ENCODE assay signal across 28 mouse cellular contexts in genomic region chr16:37511489-37511888, GRCm38 (mm10).
"Had no signal": no experiment of that assay in that cellular context is flagged by ENCODE, and none has a peak within 500 bp of the region (broad histone marks: within the 10 kb centered on the region; RNA-seq: fewer than 3 reads in every experiment).

No protein-coding gene starts in this region.

- H3K27ac ChIP-seq: embryonic facial prominence, embryonic 12.5 days; embryonic facial prominence, embryonic 13.5 days; embryonic facial prominence, embryonic 15.5 days; forebrain, embryonic 10.5 days; forebrain, embryonic 12.5 days; forebrain, embryonic 13.5 days; forebrain, embryonic 15.5 days; heart, adult 2 months had no signal

- ATAC-seq: forebrain, embryonic 13.5 days; forebrain, embryonic 14.5 days; forebrain, embryonic 15.5 days; forebrain, embryonic 16.5 days; forebrain, postnatal 0 days had no signal

- DNase-seq: cerebellum, adult 2 months; cerebellum, adult 8-10 months; cerebellum, adult 9-10 months; cerebellum, adult 9-11 months; cerebellum, postnatal 10 days; cerebellum, postnatal 14 days; cerebellum, postnatal 25 days; cerebellum, postnatal 36 days; embryo, embryonic 11 days; forebrain, postnatal 0 days; gastrocnemius, adult 2 months; gastrocnemius, postnatal 10 days; gastrocnemius, postnatal 14 days; gastrocnemius, postnatal 25 days; gastrocnemius, postnatal 36 days; heart, adult 11 months; heart, adult 18-20 months; heart, adult 2 months had no signal

- H3K4me2 ChIP-seq: embryonic facial prominence, embryonic 12.5 days; embryonic facial prominence, embryonic 13.5 days; embryonic facial prominence, embryonic 15.5 days; forebrain, embryonic 12.5 days; forebrain, embryonic 13.5 days; forebrain, embryonic 15.5 days had no signal

- H3K27me3 ChIP-seq: embryonic facial prominence, embryonic 12.5 days; embryonic facial prominence, embryonic 13.5 days; embryonic facial prominence, embryonic 15.5 days; forebrain, embryonic 12.5 days; forebrain, embryonic 13.5 days; forebrain, embryonic 15.5 days had no signal

- H3K9ac ChIP-seq: embryonic facial prominence, embryonic 12.5 days; embryonic facial prominence, embryonic 13.5 days; embryonic facial prominence, embryonic 15.5 days; forebrain, embryonic 12.5 days; forebrain, embryonic 13.5 days; forebrain, embryonic 15.5 days; forebrain, postnatal 0 days had no signal

- H3K9me3 ChIP-seq: embryonic facial prominence, embryonic 12.5 days; embryonic facial prominence, embryonic 13.5 days; embryonic facial prominence, embryonic 15.5 days; forebrain, embryonic 10.5 days; forebrain, embryonic 12.5 days; forebrain, embryonic 13.5 days; forebrain, embryonic 15.5 days had no signal

- H3K4me3 ChIP-seq: embryonic facial prominence, embryonic 12.5 days; embryonic facial prominence, embryonic 13.5 days; embryonic facial prominence, embryonic 15.5 days; erythroblast, embryonic 14.5 days; forebrain, embryonic 10.5 days; forebrain, embryonic 12.5 days; forebrain, embryonic 13.5 days; forebrain, embryonic 15.5 days; gastrocnemius, adult 2 months; heart, adult 2 months had no signal

- H3K4me1 ChIP-seq: embryonic facial prominence, embryonic 12.5 days; embryonic facial prominence, embryonic 13.5 days; embryonic facial prominence, embryonic 15.5 days; forebrain, embryonic 10.5 days had no signal
